Mouse (Mus musculus): ENCODE measurements around the gene Tm2d3. TPM values are rescaled to one million over a fixed set of nuclear protein-coding genes. Genes with fewer than 3 reads are reported as not detected.

The Tm2d3 gene
- total RNA-seq, 2 experiments from 2014 or later, result 17.7 to 18.4 TPM

- no peak for DNase-seq
- intact Hi-C loops (cut with DNase I), result no loop called here
Measured at GRCm38 (mm10) chr7:65696450-65696849, 5.5 kb downstream of the Tm2d3 start.

- DNase-seq, result no peak
Measured at GRCm38 (mm10) chr7:65702076-65702475, 11.1 kb downstream of the Tm2d3 start.

GRCm38 (mm10) chr7:65704818-65705242 is 13.9 kb downstream of the Tm2d3 start:
- peak; percentile 76 to 83 for DNase-seq
- intact Hi-C loops (cut with DNase I), result loop anchor here (2.0 to 5.0 kb wide), 2 partner anchors 227 to 350 kb away; no protein-coding TSS in a partner anchor

More at GRCm38 (mm10) chr7:65702076-65702475, 11.1 kb downstream of the Tm2d3 start:
- intact Hi-C loops (cut with DNase I), result loop anchor here (5.0 kb wide), 1 partner anchor 230 kb away; no protein-coding TSS in a partner anchor

GRCm38 (mm10) chr7:65708506-65708905 is 17.5 kb downstream of the Tm2d3 start:
- no peak for DNase-seq
- intact Hi-C loops (cut with DNase I), result no loop called here

GRCm38 (mm10) chr7:65710301-65710700 is 19.3 kb downstream of the Tm2d3 start:
- intact Hi-C loops (cut with DNase I), result no loop called here
- DNase-seq, result no peak

GRCm38 (mm10) chr7:65713782-65714181 is 22.8 kb downstream of the Tm2d3 start:
- intact Hi-C loops (cut with DNase I), result no loop called here
- DNase-seq, result no peak

- intact Hi-C loops (cut with DNase I), result no loop called here
- no peak for DNase-seq
Measured at GRCm38 (mm10) chr7:65714304-65714703, 23.3 kb downstream of the Tm2d3 start.

GRCm38 (mm10) chr7:65734024-65734423 is 43.1 kb downstream of the Tm2d3 start:
- intact Hi-C loops (cut with DNase I), result no loop called here
- DNase-seq, result no peak

GRCm38 (mm10) chr7:65735261-65735660 is 44.3 kb downstream of the Tm2d3 start:
- intact Hi-C loops (cut with DNase I), result no loop called here
- no peak for DNase-seq

GRCm38 (mm10) chr7:65737286-65738040 is 46.5 kb downstream of the Tm2d3 start:
- peak; percentile 72 to 76 for DNase-seq
- intact Hi-C loops (cut with DNase I), result no loop called here

- intact Hi-C loops (cut with DNase I), result no loop called here
- no peak for DNase-seq
Measured at GRCm38 (mm10) chr7:65742857-65743256, 51.9 kb downstream of the Tm2d3 start.

- intact Hi-C loops (cut with DNase I), result no loop called here
- DNase-seq, result no peak
Measured at GRCm38 (mm10) chr7:65747990-65748955, 57.3 kb downstream of the Tm2d3 start.

Other genes starting within 250 kb of the Tm2d3 start
- gene Tjp1, start 163.4 kb upstream of the Tm2d3 start, total RNA-seq (2021), result 100 to 1,000 TPM; 126 to 133 TPM
- gene Tarsl2, start 46.3 kb upstream of the Tm2d3 start, total RNA-seq (2021), result 10 to 100 TPM; 26.8 to 27.6 TPM
- gene Pcsk6, start 170.6 kb downstream of the Tm2d3 start, total RNA-seq (2021), result 10 to 100 TPM; 62.8 to 69.7 TPM

Data from heart, postnatal 14 days (tissue).